Comparison of ENCODE assay signal across 22 mouse cellular contexts in genomic region chr3:101851363-101851762, GRCm38 (mm10). TPM values are rescaled to one million over a fixed set of nuclear protein-coding genes. Genes with fewer than 3 reads are reported as not detected.
"Had no signal": no experiment of that assay in that cellular context is flagged by ENCODE, and none has a peak within 500 bp of the region (broad histone marks: within the 10 kb centered on the region; RNA-seq: fewer than 3 reads in every experiment).

No protein-coding gene starts in this region.

- H3K27ac ChIP-seq: lung, embryonic 15.5 days; macrophage; midbrain, embryonic 12.5 days; midbrain, embryonic 15.5 days; neural tube, embryonic 13.5 days; neural tube, embryonic 15.5 days; stomach, embryonic 15.5 days; stomach, postnatal 0 days had no signal

- ATAC-seq: liver, postnatal 0 days; lung, postnatal 0 days; midbrain, embryonic 15.5 days had no signal

- H3K9me3 ChIP-seq: lung, embryonic 15.5 days; megakaryocyte, embryonic 14.5 days; midbrain, embryonic 12.5 days; midbrain, embryonic 15.5 days; neural tube, embryonic 13.5 days; neural tube, embryonic 15.5 days; stomach, embryonic 15.5 days had no signal

- DNase-seq: liver, postnatal 0 days; lung, adult 2 months; lung, postnatal 14 days; lung, postnatal 36 days; retina, postnatal 1 day; right cerebral cortex, adult 18-20 months; thymus, adult 2 months; thymus, postnatal 25 days; thymus, postnatal 4 days had no signal

- H3K27me3 ChIP-seq: lung, embryonic 15.5 days; midbrain, embryonic 12.5 days; midbrain, embryonic 15.5 days; neural tube, embryonic 13.5 days; neural tube, embryonic 15.5 days; stomach, embryonic 15.5 days had no signal

- H3K4me3 ChIP-seq: lung, embryonic 15.5 days; megakaryocyte, embryonic 14.5 days; midbrain, embryonic 12.5 days; midbrain, embryonic 15.5 days; neural tube, embryonic 13.5 days; neural tube, embryonic 15.5 days; stomach, embryonic 15.5 days had no signal

- H3K4me2 ChIP-seq: lung, embryonic 15.5 days; midbrain, embryonic 12.5 days; midbrain, embryonic 15.5 days; neural tube, embryonic 13.5 days; neural tube, embryonic 15.5 days; stomach, embryonic 15.5 days had no signal

- H3K9ac ChIP-seq: liver, postnatal 0 days; lung, embryonic 15.5 days; midbrain, embryonic 12.5 days; midbrain, embryonic 15.5 days; neural tube, embryonic 13.5 days; neural tube, embryonic 15.5 days; stomach, embryonic 15.5 days had no signal

- H3K36me3 ChIP-seq: lung, embryonic 15.5 days; midbrain, embryonic 12.5 days; midbrain, embryonic 15.5 days; neural tube, embryonic 15.5 days; stomach, embryonic 15.5 days had no signal

- H3K4me1 ChIP-seq: lung, embryonic 15.5 days; midbrain, embryonic 12.5 days; midbrain, embryonic 15.5 days; neural tube, embryonic 13.5 days; neural tube, embryonic 15.5 days; stomach, embryonic 15.5 days had no signal

RNA-seq across cellular contexts. Expression of gene Mab21l3, which starts 2.6 kb away (rescaled TPM):
- total RNA-seq: megakaryocyte progenitor cell, adult 5-6 weeks; monocyte, adult 5-6 weeks had no signal
- polyA plus RNA-seq: liver, postnatal 0 days; midbrain, postnatal 0 days had no signal
